Mouse (Mus musculus) spleen, adult 2 months (tissue): ENCODE measurements around the gene Dlx6.

Experiments
- CTCF ChIP-seq: fragments of 200-500 bp; IDR thresholded peaks from 2 replicates; pipeline ENCODE4 v1.5.1; 2011; ENCODE audit warnings: mild to moderate bottlenecking, inconsistent platforms; ENCODE audit not compliant: insufficient read depth, insufficient read length, insufficient replicate concordance; ENCODE audit errors: extremely low read depth
- POLR2A ChIP-seq: fragments of 200-500 bp; IDR thresholded peaks from 2 replicates; pipeline ENCODE4 v1.6.1; 2011; ENCODE audit warnings: low read depth, low read length, inconsistent platforms

DNA sequence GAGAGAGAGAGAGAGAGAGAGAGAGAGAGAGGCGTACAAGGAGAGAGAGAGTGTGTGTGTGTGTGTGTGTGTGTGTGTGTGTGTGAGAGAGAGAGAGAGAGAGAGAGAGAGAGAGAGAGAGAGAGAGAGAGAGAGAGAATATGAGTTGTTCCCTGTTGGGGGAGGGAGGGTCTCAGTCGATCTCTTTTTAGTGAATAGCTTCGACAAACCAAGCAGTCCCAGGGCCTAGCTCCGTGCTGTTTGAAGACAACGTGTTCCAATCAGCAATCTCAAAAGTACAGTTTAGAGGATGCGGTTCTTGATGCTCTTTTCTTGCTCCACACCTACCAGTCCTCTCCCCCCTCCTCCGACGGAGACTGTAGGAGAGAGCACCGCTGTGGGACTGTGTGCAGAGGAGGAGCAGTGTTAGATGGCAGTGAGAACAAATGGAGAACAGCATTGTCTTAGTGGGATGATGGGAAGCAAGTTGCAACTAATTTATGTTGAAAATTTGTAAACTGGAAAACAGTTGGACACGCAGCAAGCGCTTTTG is 19.2 kb downstream of the Dlx6 start:
- TF ChIP-seq CTCF, result no peak
- no peak for TF ChIP-seq POLR2A
